Mouse (Mus musculus) small intestine, adult 2 months (tissue): ENCODE data around the gene Gm10972. TPM values are rescaled to one million over a fixed set of nuclear protein-coding genes. Genes with fewer than 3 reads are reported as not detected.
"Not testable (repeated sequence)": the region's sequence is repeated elsewhere in the genome, so short reads cannot be mapped to it uniquely, and the experiment has no call there.

Source experiments
- H3K27ac ChIP-seq: fragments of 200-500 bp; 2 replicates; pipeline ENCODE4 v1.5.1; 2012; ENCODE audit warnings: low read depth, low read length, control low read depth, inconsistent platforms; ENCODE audit not compliant: insufficient read depth
- H3K27me3 ChIP-seq: fragments of 200-500 bp; 2 replicates; pipeline ENCODE4 v1.6.1; 2012; ENCODE audit warnings: mild to moderate bottlenecking, moderate library complexity, low read length, inconsistent platforms; ENCODE audit not compliant: control insufficient read depth, insufficient read depth
- H3K36me3 ChIP-seq: fragments of 200-500 bp; 2 replicates; pipeline ENCODE4 v1.6.1; 2012; ENCODE audit warnings: mild to moderate bottlenecking, low read length, control low read depth, inconsistent platforms; ENCODE audit not compliant: control insufficient read depth, insufficient read depth
- H3K4me1 ChIP-seq: fragments of 200-500 bp; 2 replicates; pipeline ENCODE4 v1.6.1; 2012; ENCODE audit warnings: low read length, inconsistent platforms, mixed read lengths; ENCODE audit not compliant: control insufficient read depth, insufficient read depth, insufficient read length
- H3K4me3 ChIP-seq: fragments of 200-500 bp; 2 replicates; pipeline ENCODE4 v1.5.1; 2012; ENCODE audit warnings: low read depth, mild to moderate bottlenecking, control low read depth, inconsistent platforms, low read length, moderate library complexity
- CTCF ChIP-seq: fragments of 200-500 bp; IDR thresholded peaks from 2 replicates; pipeline ENCODE4 v1.5.1; 2012; ENCODE audit warnings: low read depth, mild to moderate bottlenecking, control low read depth, inconsistent platforms, low read length, moderate library complexity, mixed read lengths; ENCODE audit not compliant: insufficient replicate concordance, insufficient read length; ENCODE audit errors: extremely low read depth
- POLR2A ChIP-seq: fragments of 200-500 bp; IDR thresholded peaks from 2 replicates; pipeline ENCODE4 v1.6.1; 2012; ENCODE audit warnings: low read depth, mild to moderate bottlenecking, control low read depth, inconsistent platforms, low read length, moderate library complexity
- WGBS: fragments of 180-500 bp; shearing (Covaris S2); methylation state at CpG from one replicate; pipeline ENCODE4 v1.1.7; 2018; 5-methylcytosine and 5-hydroxymethylcytosine counted together
- polyA plus RNA-seq: library from polyadenylated mRNA; depleted of rRNA; stranded (reverse); fragments of >200 nt; gene quantifications from 2 replicates; pipeline ENCODE4 v1.2.3, GENCODE M21; 2012

Gm10972 gene
- polyA plus RNA-seq, 1 experiment, result not detected

- H3K4me1 ChIP-seq, H3K4me3 ChIP-seq, H3K27ac ChIP-seq, H3K36me3 ChIP-seq, H3K27me3 ChIP-seq: not testable (repeated sequence)
- 34% methylated on average over 5 of the region's 5 CpGs for WGBS
- TF ChIP-seq CTCF, result peak; percentile 12; the same call in 1 of the 2 replicates
These were observed 22.3 kb downstream of the Gm10972 start for GRCm38 (mm10) chr3:94665060-94665802.

DNA sequence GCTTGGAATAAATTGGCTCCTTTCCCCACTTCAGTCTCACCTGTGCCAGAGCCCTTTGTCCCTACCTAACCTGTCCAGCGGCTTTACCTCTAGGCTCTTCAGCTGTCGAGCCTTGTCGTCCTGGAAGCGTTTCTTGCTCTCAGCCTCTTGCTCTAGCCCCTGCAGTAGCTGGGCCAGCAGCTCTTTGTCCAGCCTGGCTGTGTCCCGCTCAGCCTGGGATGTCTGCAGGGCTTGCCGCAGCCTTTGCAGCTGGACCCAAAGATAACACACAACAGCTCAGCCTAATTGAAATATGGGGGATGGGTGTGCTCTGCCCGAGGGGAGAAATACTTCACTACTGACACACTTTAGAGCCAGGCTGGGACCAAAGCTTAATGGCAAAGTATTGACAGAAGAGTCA is 23.0 kb downstream of the Gm10972 start:
- not testable (repeated sequence) for H3K4me1 ChIP-seq, H3K36me3 ChIP-seq, H3K27ac ChIP-seq, H3K4me3 ChIP-seq, H3K27me3 ChIP-seq
- 23% methylated on average over 7 of the region's 7 CpGs for WGBS

DNA sequence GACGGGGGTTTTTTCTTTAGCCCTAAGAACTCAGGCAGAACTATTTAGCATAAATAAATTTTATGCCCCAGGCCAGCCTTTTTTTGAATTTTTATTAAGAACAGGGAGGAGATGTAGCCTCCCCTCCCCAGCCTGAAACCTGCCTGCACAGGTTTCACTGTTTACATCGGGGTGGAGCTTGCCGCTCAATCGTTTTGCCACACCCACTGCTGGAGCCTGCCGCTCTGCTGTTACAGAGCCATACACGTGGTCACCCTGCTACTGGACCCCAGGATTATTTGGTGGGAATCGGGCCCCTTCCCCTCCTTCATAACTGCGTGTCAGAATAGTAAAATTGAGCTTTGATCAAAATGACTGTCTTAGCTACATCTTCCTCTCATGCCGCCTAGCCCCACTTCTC is 32.2 kb downstream of the Gm10972 start:
- H3K36me3 ChIP-seq, H3K4me1 ChIP-seq, H3K27me3 ChIP-seq, H3K27ac ChIP-seq, H3K4me3 ChIP-seq: not testable (repeated sequence)
- 45% methylated on average over 9 of the region's 9 CpGs for whole genome bisulfite sequencing

- Histone ChIP-seq H3K4me1 (peaks cover 7% of the 10 kb centered on the region; the same call in 1 of the 2 replicates), H3K27ac (no peak overlapping the region), H3K36me3 (no peaks in the 10 kb centered on the region), H3K27me3 (no peaks in the 10 kb centered on the region), H3K4me3 (no peak overlapping the region)
- TF ChIP-seq POLR2A (no peak), CTCF (no peak)
- 31% methylated on average over 8 of the region's 8 CpGs for WGBS
These were observed 36.5 kb downstream of the Gm10972 start for GRCm38 (mm10) chr3:94679351-94679841.

DNA sequence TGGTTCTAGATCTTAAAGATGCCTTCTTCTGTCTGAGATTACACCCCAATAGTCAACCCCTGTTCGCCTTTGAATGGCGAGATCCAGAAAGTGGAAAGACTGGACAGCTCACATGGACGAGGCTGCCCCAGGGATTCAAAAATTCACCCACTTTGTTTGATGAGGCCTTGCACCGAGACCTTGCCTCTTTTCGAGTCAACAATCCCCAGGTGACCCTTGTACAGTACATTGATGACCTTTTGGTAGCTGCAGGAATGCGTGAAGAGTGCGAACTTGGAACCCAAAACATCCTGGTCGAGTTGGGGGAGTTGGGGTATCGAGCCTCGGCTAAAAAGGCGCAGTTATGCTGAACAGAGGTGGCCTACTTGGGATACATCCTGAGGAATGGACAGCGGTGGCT is 37.1 kb downstream of the Gm10972 start:
- H3K4me3 ChIP-seq, H3K27ac ChIP-seq, H3K27me3 ChIP-seq, H3K4me1 ChIP-seq, H3K36me3 ChIP-seq: not testable (repeated sequence)
- WGBS, result 73% methylated on average over 12 of the region's 12 CpGs

DNA sequence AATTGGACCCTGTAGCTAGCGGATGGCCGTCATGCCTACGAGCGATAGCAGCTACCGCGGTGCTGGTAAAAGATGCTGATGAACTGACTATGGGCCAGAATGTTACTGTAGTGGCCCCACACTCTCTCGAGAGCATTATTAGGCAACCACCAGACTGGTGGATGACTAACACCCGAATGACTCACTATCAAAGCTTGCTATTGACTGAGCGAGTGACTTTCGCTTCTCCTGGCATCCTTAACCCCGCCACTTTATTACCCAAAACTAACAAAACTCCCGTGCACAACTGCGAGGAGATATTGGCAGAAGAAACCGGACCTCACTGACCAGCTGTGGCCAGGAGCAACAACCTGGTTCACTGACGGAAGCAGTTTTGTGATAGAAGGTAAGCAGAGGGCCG is 37.9 kb downstream of the Gm10972 start:
- TF ChIP-seq CTCF (no peak), POLR2A (no peak)
- WGBS, result 33% methylated on average over 16 of the region's 16 CpGs
- no peaks in the 10 kb centered on the region for H3K36me3 ChIP-seq
- H3K27ac ChIP-seq, result no peak overlapping the region
- peaks cover 7% of the 10 kb centered on the region; the same call in 1 of the 2 replicates for H3K4me1 ChIP-seq
- peak overlapping the region; percentile 33; the same call in 1 of the 2 replicates for H3K4me3 ChIP-seq
- H3K27me3 ChIP-seq, result no peaks in the 10 kb centered on the region

- TF ChIP-seq POLR2A, result no peak
- no peak for TF ChIP-seq CTCF
- H3K27me3 ChIP-seq, result no peaks in the 10 kb centered on the region
- no peak overlapping the region for H3K4me3 ChIP-seq
- WGBS, result 82% methylated on average over 6 of the region's 6 CpGs
- peaks cover 7% of the 10 kb centered on the region; the same call in 1 of the 2 replicates for H3K4me1 ChIP-seq
- H3K36me3 ChIP-seq, result no peaks in the 10 kb centered on the region
- no peak overlapping the region for H3K27ac ChIP-seq
These were observed 40.7 kb downstream of the Gm10972 start for GRCm38 (mm10) chr3:94683646-94684045.

DNA sequence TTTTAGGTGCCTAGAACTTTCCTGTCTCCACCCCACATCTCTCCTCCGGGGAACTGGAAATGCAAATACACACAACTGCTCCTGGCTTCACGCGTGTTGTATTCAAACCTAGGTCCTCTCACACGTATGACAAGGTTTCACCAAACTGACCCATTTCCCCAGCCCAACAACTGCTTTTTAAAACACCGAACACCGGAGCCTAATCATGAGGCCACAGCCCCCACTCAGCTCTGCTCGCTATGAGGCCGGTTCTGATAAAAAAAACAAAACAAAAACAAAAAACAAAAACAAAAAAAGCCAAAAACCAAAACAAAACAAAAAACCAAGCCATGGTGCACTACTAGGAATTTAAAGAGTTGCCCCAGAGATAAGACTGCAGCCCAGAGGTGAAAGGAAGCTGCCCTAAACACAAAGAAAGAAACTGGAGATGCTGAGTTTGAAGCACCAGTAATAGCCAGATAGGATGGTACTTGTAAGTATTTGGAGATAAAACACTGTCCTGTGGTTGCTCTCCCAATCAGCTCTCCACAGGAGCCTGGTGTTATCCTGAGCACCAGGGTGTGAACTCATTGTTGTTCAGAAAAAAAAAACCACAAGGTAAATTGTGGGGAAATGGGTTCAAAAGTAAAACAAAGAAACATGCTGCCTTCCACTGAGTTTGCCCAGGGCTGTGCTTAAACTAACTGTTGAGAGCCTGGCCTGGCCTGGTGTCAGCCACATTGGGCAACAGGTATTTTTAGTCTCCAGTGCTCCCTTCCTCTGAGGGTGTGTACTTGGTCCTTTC is 43.3 kb downstream of the Gm10972 start:
- not testable (repeated sequence) for H3K27me3 ChIP-seq, H3K27ac ChIP-seq, H3K36me3 ChIP-seq, H3K4me3 ChIP-seq, H3K4me1 ChIP-seq
- WGBS, result 90% methylated on average over 8 of the region's 8 CpGs

DNA sequence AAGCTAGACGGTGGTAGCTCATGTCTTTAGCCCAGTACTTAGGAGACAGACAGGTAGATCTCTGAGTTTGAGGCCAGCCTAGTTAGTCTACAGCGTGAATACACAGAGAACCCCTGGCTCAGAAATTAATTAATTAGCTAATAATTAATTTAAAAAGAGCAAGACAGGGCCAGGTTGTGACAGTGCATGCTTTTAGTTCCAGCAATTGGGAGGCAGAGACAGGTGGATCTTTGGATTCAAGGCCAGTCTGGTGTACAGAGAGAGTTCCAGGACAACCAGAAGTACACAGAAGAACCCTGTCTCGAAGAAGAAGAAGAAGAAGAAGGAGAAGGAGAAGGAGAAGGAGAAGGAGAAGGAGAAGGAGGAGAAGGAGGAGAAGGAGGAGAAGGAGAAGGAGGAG is 45.8 kb downstream of the Gm10972 start:
- not testable (repeated sequence) for H3K4me3 ChIP-seq, H3K36me3 ChIP-seq, H3K27ac ChIP-seq, H3K27me3 ChIP-seq
- 78% methylated on average over 3 of the region's 3 CpGs for WGBS
- H3K4me1 ChIP-seq, result peaks cover 16% of the 10 kb centered on the region

DNA sequence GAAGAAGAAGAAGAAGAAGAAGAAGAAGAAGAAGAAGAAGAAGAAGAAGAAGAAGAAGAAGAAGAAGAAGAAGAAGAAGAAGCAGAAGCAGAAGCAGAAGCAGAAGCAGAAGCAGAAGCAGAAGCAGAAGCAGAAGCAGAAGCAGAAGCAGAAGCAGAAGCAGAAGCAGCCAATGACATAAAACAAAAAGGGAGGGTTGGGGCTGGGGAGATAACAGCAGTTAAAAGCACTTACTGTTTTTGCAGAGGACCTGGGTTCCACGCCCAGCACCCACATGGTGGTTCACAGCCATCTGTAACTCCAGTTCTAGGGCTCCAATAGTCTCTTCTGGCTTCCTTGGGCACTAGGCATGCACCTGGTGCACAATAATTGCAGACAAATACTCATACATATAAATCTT is 46.3 kb downstream of the Gm10972 start:
- not testable (repeated sequence) for H3K36me3 ChIP-seq, H3K27ac ChIP-seq
- WGBS, result 50% methylated on average over 1 of the region's 1 CpGs

More for the DNA sequence above, 46.3 kb downstream of the Gm10972 start:
- not testable (repeated sequence) for H3K4me3 ChIP-seq, H3K27me3 ChIP-seq
- H3K4me1 ChIP-seq, result peaks cover 17% of the 10 kb centered on the region
